Mouse (Mus musculus): ENCODE measurements around the gene Cenps. TPM values are rescaled to one million over a fixed set of nuclear protein-coding genes. Genes with fewer than 3 reads are reported as not detected.

Cenps gene
- total RNA-seq, 1 experiment from 2014 or later = 4.5 TPM

Other genes with a start within 250 kb of the Cenps start
- gene Pex14, start 37.8 kb downstream of the Cenps start, total RNA-seq (2017) = 12.8 to 25.2 TPM (median 24.0 TPM) in 3 replicates
- gene Dffa, start 33.5 kb downstream of the Cenps start, total RNA-seq (2017) = 10.0 to 20.6 TPM (median 15.7 TPM) in 3 replicates
- not detected in 3 replicates for gene Cort, start 10.9 kb downstream of the Cenps start, total RNA-seq (2017)
- 68.2 to 81.0 TPM (median 69.9 TPM) in 3 replicates for gene Pgd, start 29.1 kb upstream of the Cenps start, total RNA-seq (2017)
- 23.9 to 67.6 TPM (median 31.8 TPM) in 3 replicates for gene Kif1b, start 170.1 kb upstream of the Cenps start, total RNA-seq (2017)